Mouse (Mus musculus): ENCODE measurements around the gene Pfkm. TPM values are rescaled to one million over a fixed set of nuclear protein-coding genes. Genes with fewer than 3 reads are reported as not detected.
A peak's percentile ranks its signal among the peaks of the same experiment; 100 is the strongest.

The Pfkm gene
- polyA plus RNA-seq, 1 experiment = 36.4 TPM

DNA sequence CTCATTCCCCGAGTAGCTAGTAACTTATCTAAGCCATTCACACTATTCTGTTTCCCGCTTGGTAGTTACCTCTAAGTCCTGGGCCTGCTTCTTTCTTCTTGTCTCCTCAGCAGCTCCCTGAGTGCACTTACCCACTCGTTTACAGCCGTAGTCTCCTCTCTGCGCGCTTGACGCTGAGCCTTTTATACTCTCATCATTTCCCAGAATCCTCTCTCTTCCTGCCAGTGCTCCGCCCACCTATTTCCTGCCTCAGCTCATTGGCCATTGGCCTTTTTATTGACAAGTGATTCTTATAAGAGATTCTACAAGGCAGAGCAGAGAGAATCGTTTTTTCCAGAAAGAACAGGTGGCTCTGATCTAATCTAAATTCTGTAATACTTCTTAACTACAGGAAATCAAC is 6.1 kb downstream of the Pfkm start:
- peaks cover 4% of the 10 kb centered on the region for H3K27me3 ChIP-seq (ENCODE audit: control insufficient read depth, insufficient read depth, insufficient read length)
- TF ChIP-seq CTCF (IDR thresholded peaks at IDR 0.05; ENCODE audit: control insufficient read depth, insufficient read depth, insufficient read length) (no peak), MAX (IDR thresholded peaks at IDR 0.05) (no peak), MYOG (IDR thresholded peaks at IDR 0.05; ENCODE audit: control insufficient read depth, extremely low read depth, insufficient read length) (no peak), FOSL1 (IDR thresholded peaks at IDR 0.05; ENCODE audit: insufficient read depth, low read length, poor library complexity, severe bottlenecking) (no peak), USF1 (IDR thresholded peaks at IDR 0.05; ENCODE audit: low read depth) (no peak)
- no peaks in the 10 kb centered on the region for H3K36me3 ChIP-seq (ENCODE audit: control insufficient read depth, insufficient read depth)
- H3K79me3 ChIP-seq (ENCODE audit: low read depth) = no peaks in the 10 kb centered on the region
- no peak overlapping the region for H3K4me3 ChIP-seq (ENCODE audit: insufficient read depth, poor library complexity, severe bottlenecking)
- no peaks in the 10 kb centered on the region for H3K79me2 ChIP-seq (ENCODE audit: control insufficient read depth, insufficient read depth)
- no peak overlapping the region for H3ac ChIP-seq (ENCODE audit: control insufficient read depth, insufficient read length, low read depth)

DNA sequence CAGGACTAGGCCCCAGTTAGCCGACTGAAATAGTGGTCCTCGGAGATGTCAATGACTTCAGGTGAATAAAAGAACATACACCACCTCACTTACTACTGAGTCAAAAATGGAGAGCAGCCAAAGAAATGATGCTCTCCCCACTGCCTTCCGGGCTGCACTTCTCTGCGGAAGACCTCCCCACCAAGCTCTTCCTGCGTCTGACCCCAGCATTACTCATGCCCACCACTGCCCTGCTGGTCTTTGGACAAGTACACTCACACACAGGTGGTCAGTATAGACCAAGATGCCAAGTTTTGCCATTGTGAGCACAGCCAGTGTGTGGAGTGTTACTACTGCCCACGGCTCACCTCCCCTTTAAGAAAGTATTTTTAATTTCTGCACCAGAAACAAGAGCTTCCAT is 10.0 kb downstream of the Pfkm start:
- Histone ChIP-seq H3K79me3 (ENCODE audit: low read depth) (no peaks in the 10 kb centered on the region), H3K36me3 (ENCODE audit: control insufficient read depth, insufficient read depth) (no peaks in the 10 kb centered on the region), H3K79me2 (ENCODE audit: control insufficient read depth, insufficient read depth) (no peaks in the 10 kb centered on the region), H3K4me3 (ENCODE audit: insufficient read depth, poor library complexity, severe bottlenecking) (no peak overlapping the region), H3ac (ENCODE audit: control insufficient read depth, insufficient read length, low read depth) (no peak overlapping the region), H3K27me3 (ENCODE audit: control insufficient read depth, insufficient read depth, insufficient read length) (peaks cover 24% of the 10 kb centered on the region)
- TF ChIP-seq MYOD1 (IDR thresholded peaks at IDR 0.05; ENCODE audit: control insufficient read depth, insufficient read length, low read depth) (no peak), CTCF (IDR thresholded peaks at IDR 0.05; ENCODE audit: control insufficient read depth, insufficient read depth, insufficient read length) (no peak), CEBPB (IDR thresholded peaks at IDR 0.05; ENCODE audit: low read depth) (no peak), MAX (IDR thresholded peaks at IDR 0.05) (no peak), FOSL1 (IDR thresholded peaks at IDR 0.05; ENCODE audit: insufficient read depth, low read length, poor library complexity, severe bottlenecking) (no peak), MYOG (IDR thresholded peaks at IDR 0.05; ENCODE audit: control insufficient read depth, extremely low read depth, insufficient read length) (no peak)

DNA sequence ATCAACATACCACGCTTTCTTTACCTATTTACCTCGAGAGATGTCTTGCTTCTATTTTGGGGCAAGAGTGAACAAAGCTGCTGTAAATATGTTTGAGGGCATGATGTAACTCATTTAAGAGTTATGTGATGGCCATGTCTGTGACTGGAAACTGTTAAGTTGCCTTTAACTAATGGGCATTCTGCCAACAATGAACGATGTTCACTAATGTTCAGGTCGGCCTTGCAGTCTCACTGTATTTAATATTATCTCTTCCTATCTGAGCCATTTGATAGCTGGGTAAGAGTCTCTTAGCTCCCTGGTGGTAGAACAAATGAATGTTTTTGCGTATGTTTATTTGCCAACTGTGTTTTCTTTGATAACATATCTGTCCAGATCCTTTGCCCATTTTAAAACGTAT is 14.1 kb downstream of the Pfkm start:
- peaks cover 13% of the 10 kb centered on the region for H3K79me2 ChIP-seq (ENCODE audit: control insufficient read depth, insufficient read depth)
- H3ac ChIP-seq (ENCODE audit: control insufficient read depth, insufficient read length, low read depth) = no peak overlapping the region
- H3K4me3 ChIP-seq (ENCODE audit: insufficient read depth, poor library complexity, severe bottlenecking) = no peak overlapping the region
- H3K79me3 ChIP-seq (ENCODE audit: low read depth) = no peaks in the 10 kb centered on the region
- peaks cover 24% of the 10 kb centered on the region for H3K27me3 ChIP-seq (ENCODE audit: control insufficient read depth, insufficient read depth, insufficient read length)
- no peaks in the 10 kb centered on the region for H3K36me3 ChIP-seq (ENCODE audit: control insufficient read depth, insufficient read depth)
- TF ChIP-seq USF1 (IDR thresholded peaks at IDR 0.05; ENCODE audit: low read depth) (no peak), MYOG (IDR thresholded peaks at IDR 0.05; ENCODE audit: control insufficient read depth, extremely low read depth, insufficient read length) (no peak), FOSL1 (IDR thresholded peaks at IDR 0.05; ENCODE audit: insufficient read depth, low read length, poor library complexity, severe bottlenecking) (no peak), MAX (IDR thresholded peaks at IDR 0.05) (no peak), CEBPB (IDR thresholded peaks at IDR 0.05; ENCODE audit: low read depth) (no peak), MYOD1 (IDR thresholded peaks at IDR 0.05; ENCODE audit: control insufficient read depth, insufficient read length, low read depth) (no peak), CTCF (IDR thresholded peaks at IDR 0.05; ENCODE audit: control insufficient read depth, insufficient read depth, insufficient read length) (no peak)

DNA sequence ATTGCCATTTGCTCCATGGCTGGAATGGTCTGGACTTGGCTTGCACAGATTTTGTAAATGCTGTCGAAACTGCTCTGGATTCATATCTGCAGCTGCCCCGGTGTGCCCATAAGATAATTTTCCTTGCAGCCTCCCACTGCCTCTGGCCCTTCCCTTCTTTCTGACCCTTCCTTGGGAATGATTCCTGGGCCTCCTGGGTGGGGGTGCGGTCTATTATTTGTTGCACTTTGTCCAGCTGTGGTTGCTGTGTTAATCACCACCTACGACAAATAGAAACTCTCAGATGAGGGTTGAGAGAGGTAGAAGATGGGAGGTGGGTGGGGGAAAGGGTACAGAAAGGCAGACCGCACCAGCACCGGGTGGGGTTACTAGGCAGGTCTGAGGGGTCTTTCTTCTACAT is 14.8 kb downstream of the Pfkm start:
- Histone ChIP-seq H3K27me3 (ENCODE audit: control insufficient read depth, insufficient read depth, insufficient read length) (peaks cover 24% of the 10 kb centered on the region), H3K79me3 (ENCODE audit: low read depth) (no peaks in the 10 kb centered on the region), H3K4me3 (ENCODE audit: insufficient read depth, poor library complexity, severe bottlenecking) (no peak overlapping the region), H3K79me2 (ENCODE audit: control insufficient read depth, insufficient read depth) (peaks cover 13% of the 10 kb centered on the region), H3K36me3 (ENCODE audit: control insufficient read depth, insufficient read depth) (peaks cover 2% of the 10 kb centered on the region), H3ac (ENCODE audit: control insufficient read depth, insufficient read length, low read depth) (no peak overlapping the region)
- TF ChIP-seq FOSL1 (IDR thresholded peaks at IDR 0.05; ENCODE audit: insufficient read depth, low read length, poor library complexity, severe bottlenecking) = no peak
- no peak for TF ChIP-seq CEBPB (IDR thresholded peaks at IDR 0.05; ENCODE audit: low read depth)
- no peak for TF ChIP-seq MYOD1 (IDR thresholded peaks at IDR 0.05; ENCODE audit: control insufficient read depth, insufficient read length, low read depth)
- no peak for TF ChIP-seq MAX (IDR thresholded peaks at IDR 0.05)
- TF ChIP-seq USF1 (IDR thresholded peaks at IDR 0.05; ENCODE audit: low read depth) = no peak
- TF ChIP-seq MYOG (IDR thresholded peaks at IDR 0.05; ENCODE audit: control insufficient read depth, extremely low read depth, insufficient read length) = no peak
- TF ChIP-seq CTCF (IDR thresholded peaks at IDR 0.05; ENCODE audit: control insufficient read depth, insufficient read depth, insufficient read length) = no peak

DNA sequence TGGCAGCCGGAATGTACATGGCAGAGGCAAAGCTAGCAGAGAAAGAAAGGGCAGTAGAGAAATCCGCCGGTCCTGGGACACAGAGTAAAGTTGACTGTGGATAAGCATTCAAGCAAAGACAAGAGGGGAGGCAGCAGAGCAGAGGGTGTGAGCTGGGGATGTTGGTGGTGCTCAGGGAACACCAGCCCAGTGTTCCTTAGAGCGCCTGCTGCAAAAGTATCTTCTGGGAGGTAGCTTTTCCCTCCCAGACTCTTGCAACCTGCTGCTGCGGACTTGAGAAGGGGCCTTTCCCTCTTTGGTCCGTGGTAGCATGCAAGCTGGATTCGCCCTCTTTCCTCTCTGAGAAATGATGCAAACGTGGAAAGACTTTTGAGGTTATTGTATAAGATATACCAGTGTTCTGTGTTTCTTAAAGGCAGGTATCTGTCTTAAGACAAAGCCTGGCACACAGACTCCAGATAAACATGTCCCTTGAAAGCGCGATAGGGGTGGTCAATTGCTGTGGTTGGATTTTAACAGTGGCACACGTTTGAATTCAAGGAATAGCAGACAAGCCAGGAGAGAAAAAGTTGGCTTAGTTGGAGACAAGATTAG is 15.4 kb downstream of the Pfkm start:
- H3K36me3 ChIP-seq (ENCODE audit: control insufficient read depth, insufficient read depth) = peaks cover 7% of the 10 kb centered on the region
- no peaks in the 10 kb centered on the region for H3K79me3 ChIP-seq (ENCODE audit: low read depth)
- H3K27me3 ChIP-seq (ENCODE audit: control insufficient read depth, insufficient read depth, insufficient read length) = peaks cover 24% of the 10 kb centered on the region
- H3K4me3 ChIP-seq (ENCODE audit: insufficient read depth, poor library complexity, severe bottlenecking) = peak overlapping the region; percentile 71
- TF ChIP-seq CEBPB (IDR thresholded peaks at IDR 0.05; ENCODE audit: low read depth) (no peak), MAX (IDR thresholded peaks at IDR 0.05) (no peak), MYOD1 (IDR thresholded peaks at IDR 0.05; ENCODE audit: control insufficient read depth, insufficient read length, low read depth) (no peak), USF1 (IDR thresholded peaks at IDR 0.05; ENCODE audit: low read depth) (no peak), MYOG (IDR thresholded peaks at IDR 0.05; ENCODE audit: control insufficient read depth, extremely low read depth, insufficient read length) (no peak), FOSL1 (IDR thresholded peaks at IDR 0.05; ENCODE audit: insufficient read depth, low read length, poor library complexity, severe bottlenecking) (no peak), CTCF (IDR thresholded peaks at IDR 0.05; ENCODE audit: control insufficient read depth, insufficient read depth, insufficient read length) (no peak)
- H3ac ChIP-seq (ENCODE audit: control insufficient read depth, insufficient read length, low read depth) = no peak overlapping the region
- H3K79me2 ChIP-seq (ENCODE audit: control insufficient read depth, insufficient read depth) = peaks cover 13% of the 10 kb centered on the region
